Mouse (Mus musculus): ENCODE data around the gene Zfp827.

- TF ChIP-seq CTCF (IDR thresholded peaks at IDR 0.05; ENCODE audit: extremely low read depth, insufficient read depth, low read length) (no peak), POLR2A (IDR thresholded peaks at IDR 0.05; ENCODE audit: extremely low read depth, insufficient read depth, low read length) (no peak)
These were observed 45.1 kb downstream of the Zfp827 start for GRCm38 (mm10) chr8:79073311-79073710.

All from cortical plate, adult 2 months (tissue).